Mouse (Mus musculus) ovary, postnatal 36 days (tissue): Measurements from ENCODE around the gene Kif9.

Source experiments
- DNase-seq: peaks from one replicate; pipeline ENCODE4 v3.0.0; 2022; ENCODE audit warnings: low spot score, mixed read lengths

Gene Kif9

GRCm38 (mm10) chr9:110476124-110477091 lies at the start of gene Kif9, which contains the start of gene Klhl18:
Gene Kif9 (plus strand): TSS chr9:110476958.
Gene Klhl18 (minus strand): TSS chr9:110476694.
- peak; percentile 96 for DNase-seq

- no peak for DNase-seq
These were observed 45.5 kb upstream of the Kif9 start for GRCm38 (mm10) chr9:110431241-110431640.

- DNase-seq: no peak
These were observed 43.7 kb upstream of the Kif9 start for GRCm38 (mm10) chr9:110433045-110433444.

DNA sequence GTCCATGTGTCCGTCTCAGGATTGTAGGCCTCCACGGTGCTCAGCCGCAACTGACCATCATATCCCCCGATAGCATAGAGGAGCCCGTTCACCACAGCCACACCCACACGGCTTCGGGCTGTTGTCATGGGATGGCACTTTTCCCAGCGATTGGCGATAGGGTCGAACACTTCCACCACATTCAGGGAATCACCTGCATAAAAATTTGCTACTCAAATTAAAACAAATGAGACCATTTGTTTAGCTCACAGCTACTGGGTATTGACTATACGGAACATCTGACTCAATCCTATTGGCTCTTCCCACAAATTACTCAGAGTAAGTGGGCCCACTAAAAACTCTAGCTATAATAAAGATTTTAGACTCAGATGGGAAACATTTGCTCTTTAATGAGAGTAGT lies 40.7 kb upstream of the Kif9 start:
- DNase-seq: no peak

GRCm38 (mm10) chr9:110440049-110440448 lies 36.7 kb upstream of the Kif9 start:
- no peak for DNase-seq

DNA sequence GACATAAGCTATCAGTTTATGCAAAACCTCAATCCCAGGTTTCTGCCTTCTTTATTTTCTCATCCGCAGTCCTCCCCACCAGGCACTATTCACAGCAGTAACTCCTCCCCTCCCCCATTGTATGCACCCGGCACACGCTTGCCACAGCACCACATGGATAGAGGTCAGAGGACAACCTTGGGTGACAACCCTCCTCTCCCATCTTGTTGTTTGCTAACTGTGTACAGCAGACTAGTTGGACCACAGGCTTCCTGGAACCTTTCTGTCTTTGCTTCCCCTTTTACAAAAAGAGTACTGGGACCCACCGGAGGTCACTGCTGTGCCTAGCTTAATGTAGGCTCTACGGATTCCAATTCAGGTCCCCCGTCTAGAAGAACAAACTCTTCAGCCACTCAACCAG lies 36.2 kb upstream of the Kif9 start:
- no peak for DNase-seq

GRCm38 (mm10) chr9:110448356-110448755 lies 28.4 kb upstream of the Kif9 start:
- no peak for DNase-seq

DNA sequence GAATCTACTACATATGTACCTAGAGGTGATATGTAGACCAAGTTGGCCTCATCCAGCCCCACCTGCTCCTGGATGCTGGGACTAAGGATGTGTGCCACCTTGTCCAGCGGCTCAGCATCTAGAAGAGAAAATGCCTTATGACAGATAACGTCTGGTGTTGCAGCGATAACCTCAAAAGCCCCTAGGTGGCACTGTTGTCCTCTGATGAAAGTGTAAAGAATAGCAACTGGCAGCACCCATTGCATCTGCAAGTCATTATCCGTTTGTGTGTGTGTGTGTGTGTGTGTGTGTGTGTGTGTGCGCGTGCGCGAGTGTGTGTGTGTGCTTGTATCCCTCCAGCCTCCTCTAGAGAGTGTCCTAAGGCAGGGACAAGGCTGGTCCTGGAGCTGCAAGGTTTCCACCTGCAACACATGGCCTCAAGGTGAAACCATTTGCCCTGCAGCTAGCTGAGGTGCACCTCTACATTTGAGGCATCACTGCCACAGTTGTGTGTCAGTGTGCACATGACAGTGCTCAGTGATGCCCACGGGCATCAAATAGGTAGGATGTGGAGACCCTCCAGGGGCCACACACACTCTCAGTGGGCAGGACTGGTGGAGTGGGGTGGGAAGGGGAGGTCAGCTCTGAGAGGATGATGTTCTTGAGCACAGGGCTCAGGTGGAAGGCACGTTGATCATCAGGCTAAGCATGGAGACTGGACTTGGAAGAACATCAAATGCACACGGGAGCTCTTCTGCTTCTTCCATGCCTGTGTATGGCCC lies 27.7 kb upstream of the Kif9 start:
- DNase-seq: peak; percentile 41

DNA sequence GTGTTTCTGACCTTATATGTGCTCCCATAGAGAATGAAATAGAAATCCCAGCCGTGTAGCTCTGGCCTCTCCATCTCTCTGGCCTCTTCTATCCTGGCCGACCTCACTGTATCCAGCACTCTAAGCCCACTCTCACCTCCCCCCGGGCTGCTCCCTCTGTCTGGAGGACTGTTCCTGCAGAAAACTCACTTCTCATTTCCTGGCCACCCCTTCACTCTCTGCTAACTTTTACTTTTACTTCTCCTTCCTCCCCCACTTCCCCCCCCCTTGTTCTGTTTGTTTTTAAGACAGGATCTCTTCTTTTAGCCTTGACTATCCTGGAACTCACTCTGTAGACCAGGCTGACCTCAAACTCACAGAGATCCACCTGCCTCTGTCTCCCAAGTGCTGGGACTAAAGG lies 24.2 kb upstream of the Kif9 start:
- no peak for DNase-seq

GRCm38 (mm10) chr9:110457926-110458325 lies 18.8 kb upstream of the Kif9 start:
- no peak for DNase-seq

- no peak for DNase-seq
These were observed 17.5 kb upstream of the Kif9 start for GRCm38 (mm10) chr9:110459145-110459727.

DNA sequence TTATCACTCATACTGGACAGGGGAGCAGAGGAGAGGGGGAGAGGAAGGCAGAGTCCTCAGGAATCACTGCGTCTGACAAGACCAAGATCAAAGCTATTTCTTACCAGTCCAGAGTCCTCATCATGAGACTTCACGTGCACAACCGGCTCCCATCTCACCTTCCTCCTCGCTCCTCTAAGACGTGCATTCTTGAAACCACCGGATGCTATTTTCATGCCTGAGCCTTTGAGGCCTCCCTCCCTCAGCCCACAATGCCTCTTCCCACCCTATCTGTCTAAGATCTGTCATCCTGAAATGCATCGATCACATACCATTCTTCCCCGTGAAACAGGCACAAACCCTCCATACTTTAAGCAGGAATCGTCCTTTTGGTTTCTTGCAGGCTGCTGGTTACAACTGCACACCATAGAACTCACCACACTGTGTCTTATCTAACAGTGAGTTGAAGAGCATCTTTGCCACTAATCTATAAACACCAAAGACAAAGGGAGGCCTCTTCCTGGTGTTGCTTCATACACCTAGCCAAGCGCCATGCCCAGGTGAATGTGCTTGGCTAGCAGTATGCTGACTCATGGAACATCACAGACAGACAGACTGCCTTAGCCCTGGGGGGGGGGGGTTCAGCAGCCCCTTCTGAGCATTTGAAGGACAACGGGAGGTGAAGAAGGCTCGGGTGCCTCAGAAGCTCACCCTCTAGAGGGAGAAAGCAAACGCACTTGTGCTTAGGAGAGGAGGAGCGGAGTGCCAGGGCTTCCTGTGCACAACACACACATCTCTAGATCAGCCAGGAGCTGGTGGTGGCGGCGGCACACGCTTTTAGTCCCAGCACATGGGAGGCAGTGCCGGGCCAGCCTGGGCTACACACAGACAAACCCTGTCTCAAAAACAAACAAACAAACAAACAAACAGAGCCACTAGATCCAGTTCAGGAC lies 15.6 kb upstream of the Kif9 start:
- DNase-seq: no peak

GRCm38 (mm10) chr9:110462321-110462720 lies 14.4 kb upstream of the Kif9 start:
- no peak for DNase-seq

GRCm38 (mm10) chr9:110463983-110464591 lies 12.7 kb upstream of the Kif9 start:
- no peak for DNase-seq

GRCm38 (mm10) chr9:110465336-110465735 lies 11.4 kb upstream of the Kif9 start:
- DNase-seq: no peak

DNA sequence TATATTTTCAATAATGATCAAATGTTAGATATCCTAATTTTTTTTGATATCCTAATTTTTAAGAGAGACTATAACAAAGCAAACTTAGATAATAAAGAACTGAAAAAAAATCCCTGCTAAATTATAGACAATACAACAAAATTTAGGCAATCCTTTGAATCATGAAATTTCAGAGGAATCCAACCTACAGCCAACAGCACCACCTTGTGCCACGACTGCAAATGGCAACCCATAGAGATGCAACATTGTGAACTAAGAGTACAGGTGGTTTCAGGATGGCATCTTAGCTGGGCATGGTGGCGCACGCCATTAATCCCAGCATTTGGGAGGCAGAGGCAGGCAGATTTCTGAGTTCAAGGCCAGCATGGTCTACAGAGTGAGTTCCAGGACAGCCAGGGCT lies 10.6 kb upstream of the Kif9 start:
- DNase-seq: no peak

DNA sequence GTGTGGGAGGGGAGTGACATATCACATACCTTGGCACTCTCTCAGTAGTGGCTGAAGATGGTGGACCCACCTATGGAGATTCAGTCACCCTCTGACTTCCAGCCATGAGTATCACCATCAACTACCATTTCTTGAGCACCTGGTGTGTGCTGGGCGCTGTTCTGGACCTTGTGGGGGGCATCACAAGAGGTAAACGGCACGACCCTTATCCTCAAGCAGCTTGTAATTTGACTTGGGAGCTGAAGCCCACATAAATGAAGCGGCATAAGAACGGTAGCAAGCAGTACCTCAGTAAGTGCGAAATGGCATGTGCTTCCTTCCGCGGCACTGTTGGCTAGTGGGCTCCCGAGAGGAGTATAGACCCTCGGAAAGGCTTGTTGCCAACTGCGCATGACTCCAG lies 1.2 kb downstream of the Kif9 start:
- DNase-seq: no peak

- DNase-seq: no peak
These were observed 1.9 kb downstream of the Kif9 start for GRCm38 (mm10) chr9:110478639-110479038.

DNA sequence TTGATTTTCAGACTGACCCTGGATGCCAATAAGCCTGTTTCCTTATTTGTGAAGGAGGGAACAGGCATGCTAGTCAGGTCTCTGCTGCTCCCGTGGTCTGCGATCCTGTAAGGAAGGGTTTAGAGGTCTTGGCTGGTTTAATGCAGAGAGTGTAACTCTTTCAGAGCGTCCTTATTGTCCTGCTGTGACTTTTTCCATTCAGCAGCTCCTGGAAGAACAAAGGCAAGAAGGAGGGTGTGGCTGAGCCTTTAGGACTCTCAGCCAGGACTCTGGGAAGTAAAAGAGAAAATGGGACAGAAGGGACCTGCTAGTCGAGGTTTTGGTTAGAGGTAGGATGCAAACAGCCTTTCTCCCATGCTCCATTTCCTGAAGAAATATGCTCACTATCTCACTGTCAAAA lies 12.1 kb downstream of the Kif9 start:
- no peak for DNase-seq

- no peak for DNase-seq
These were observed 14.2 kb downstream of the Kif9 start for GRCm38 (mm10) chr9:110490913-110491312.

DNA sequence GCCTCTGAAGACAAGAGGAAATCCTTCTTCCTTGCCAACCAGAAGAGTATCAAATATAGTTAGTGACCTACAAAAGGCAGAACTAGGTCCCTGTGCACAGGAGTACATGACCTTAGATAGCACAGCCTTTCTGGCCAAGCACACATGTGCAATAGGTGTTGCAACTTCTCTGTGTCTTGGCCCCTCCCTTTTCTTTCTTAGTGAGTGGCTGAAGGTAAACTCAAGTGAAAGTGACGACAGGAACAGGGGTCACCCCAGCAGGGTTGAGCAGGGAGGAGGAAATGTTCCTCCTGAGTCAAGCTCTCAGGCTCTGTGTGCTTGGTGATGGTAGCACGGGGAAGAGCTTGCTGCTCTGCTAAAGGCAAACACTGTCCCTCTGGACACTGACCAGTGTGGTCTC lies 49.0 kb downstream of the Kif9 start:
- no peak for DNase-seq
